Mouse (Mus musculus): ENCODE measurements around the gene R3hdml. TPM values are rescaled to one million over a fixed set of nuclear protein-coding genes. Genes with fewer than 3 reads are reported as not detected.

Gene R3hdml
- polyA plus RNA-seq (2015; fragmentation: Nextera tagmentation; extraction: Ambion mirVana): 43.8 and 46.4 TPM in 2 replicates

- peaks cover 3% of the 10 kb centered on the region; the same call in 1 of the 2 replicates for H3K27me3 ChIP-seq (ENCODE audit: insufficient read depth, low read length)
- no peak within 1 kb of the TSS; the same call in 1 of the 2 replicates for H3K4me3 ChIP-seq (ENCODE audit: low read length)
- WGBS: 67% methylated on average over 5 of the region's 5 CpGs
- no peaks in the 10 kb centered on the region for H3K36me3 ChIP-seq (ENCODE audit: insufficient read depth, low read length)
- H3K27ac ChIP-seq (ENCODE audit: low read length): no peak within 1 kb of the TSS
- no peak within 1 kb of the TSS for H3K9ac ChIP-seq (replicated peaks; ENCODE audit: low read length)
- no peak for ATAC-seq (ENCODE audit: low FRiP score, low TSS enrichment)
- H3K9me3 ChIP-seq (ENCODE audit: low read length): no peaks in the 10 kb centered on the region
- no peak within 1 kb of the TSS for H3K4me2 ChIP-seq (replicated peaks; ENCODE audit: low read depth, low read length)
- H3K4me1 ChIP-seq (ENCODE audit: insufficient read depth, low read length): no peaks in the 10 kb centered on the region
Measured at GRCm38 (mm10) chr2:163492018-163492417, at the start of gene R3hdml. TSS of gene R3hdml (plus strand) at chr2:163492318.

GRCm38 (mm10) chr2:163443543-163443942 lies 48.6 kb upstream of the R3hdml start:
- ATAC-seq (ENCODE audit: low FRiP score, low TSS enrichment): no peak
- Histone ChIP-seq H3K4me1 (ENCODE audit: insufficient read depth, low read length) (peaks cover under 1% of the 10 kb centered on the region), H3K36me3 (ENCODE audit: insufficient read depth, low read length) (no peaks in the 10 kb centered on the region), H3K4me2 (replicated peaks; ENCODE audit: low read depth, low read length) (no peak overlapping the region), H3K27me3 (ENCODE audit: insufficient read depth, low read length) (peaks cover 12% of the 10 kb centered on the region), H3K27ac (ENCODE audit: low read length) (no peak overlapping the region), H3K9ac (replicated peaks; ENCODE audit: low read length) (no peak overlapping the region), H3K4me3 (ENCODE audit: low read length) (no peak overlapping the region), H3K9me3 (ENCODE audit: low read length) (no peaks in the 10 kb centered on the region)
- WGBS: 65% methylated on average over 6 of the region's 6 CpGs

GRCm38 (mm10) chr2:163444017-163444416 lies 48.1 kb upstream of the R3hdml start:
- no peak for ATAC-seq (ENCODE audit: low FRiP score, low TSS enrichment)
- Histone ChIP-seq H3K36me3 (ENCODE audit: insufficient read depth, low read length) (no peaks in the 10 kb centered on the region), H3K4me1 (ENCODE audit: insufficient read depth, low read length) (no peaks in the 10 kb centered on the region), H3K9me3 (ENCODE audit: low read length) (no peaks in the 10 kb centered on the region), H3K9ac (replicated peaks; ENCODE audit: low read length) (no peak overlapping the region), H3K27ac (ENCODE audit: low read length) (no peak overlapping the region), H3K4me2 (replicated peaks; ENCODE audit: low read depth, low read length) (no peak overlapping the region), H3K4me3 (ENCODE audit: low read length) (no peak overlapping the region), H3K27me3 (ENCODE audit: insufficient read depth, low read length) (peaks cover 7% of the 10 kb centered on the region)
- WGBS: 66% methylated on average over 7 of the region's 7 CpGs

- H3K36me3 ChIP-seq (ENCODE audit: insufficient read depth, low read length): no peaks in the 10 kb centered on the region
- no peak overlapping the region for H3K4me3 ChIP-seq (ENCODE audit: low read length)
- no peaks in the 10 kb centered on the region for H3K9me3 ChIP-seq (ENCODE audit: low read length)
- H3K4me2 ChIP-seq (replicated peaks; ENCODE audit: low read depth, low read length): no peak overlapping the region
- H3K9ac ChIP-seq (replicated peaks; ENCODE audit: low read length): no peak overlapping the region
- ATAC-seq (ENCODE audit: low FRiP score, low TSS enrichment): no peak
- no peaks in the 10 kb centered on the region for H3K4me1 ChIP-seq (ENCODE audit: insufficient read depth, low read length)
- no peaks in the 10 kb centered on the region for H3K27me3 ChIP-seq (ENCODE audit: insufficient read depth, low read length)
- H3K27ac ChIP-seq (ENCODE audit: low read length): no peak overlapping the region
- 81% methylated on average over 12 of the region's 12 CpGs for WGBS
Measured at GRCm38 (mm10) chr2:163447375-163447774, 44.7 kb upstream of the R3hdml start.

GRCm38 (mm10) chr2:163449276-163449675 lies 42.8 kb upstream of the R3hdml start:
- H3K4me1 ChIP-seq (ENCODE audit: insufficient read depth, low read length): no peaks in the 10 kb centered on the region
- no peaks in the 10 kb centered on the region for H3K27me3 ChIP-seq (ENCODE audit: insufficient read depth, low read length)
- H3K4me2 ChIP-seq (replicated peaks; ENCODE audit: low read depth, low read length): no peak overlapping the region
- no peaks in the 10 kb centered on the region for H3K9me3 ChIP-seq (ENCODE audit: low read length)
- no peak overlapping the region for H3K4me3 ChIP-seq (ENCODE audit: low read length)
- no peak overlapping the region for H3K9ac ChIP-seq (replicated peaks; ENCODE audit: low read length)
- WGBS: 80% methylated on average over 3 of the region's 3 CpGs
- ATAC-seq (ENCODE audit: low FRiP score, low TSS enrichment): no peak
- no peak overlapping the region for H3K27ac ChIP-seq (ENCODE audit: low read length)
- H3K36me3 ChIP-seq (ENCODE audit: insufficient read depth, low read length): no peaks in the 10 kb centered on the region

- no peak overlapping the region for H3K4me2 ChIP-seq (replicated peaks; ENCODE audit: low read depth, low read length)
- no peak for ATAC-seq (ENCODE audit: low FRiP score, low TSS enrichment)
- no peaks in the 10 kb centered on the region for H3K4me1 ChIP-seq (ENCODE audit: insufficient read depth, low read length)
- H3K27me3 ChIP-seq (ENCODE audit: insufficient read depth, low read length): no peaks in the 10 kb centered on the region
- no peaks in the 10 kb centered on the region for H3K9me3 ChIP-seq (ENCODE audit: low read length)
- no peak overlapping the region for H3K9ac ChIP-seq (replicated peaks; ENCODE audit: low read length)
- WGBS: 63% methylated on average over 6 of the region's 6 CpGs
- H3K4me3 ChIP-seq (ENCODE audit: low read length): no peak overlapping the region
- no peaks in the 10 kb centered on the region for H3K36me3 ChIP-seq (ENCODE audit: insufficient read depth, low read length)
- no peak overlapping the region for H3K27ac ChIP-seq (ENCODE audit: low read length)
Measured at GRCm38 (mm10) chr2:163450668-163451295, 41.3 kb upstream of the R3hdml start.

- no peak overlapping the region for H3K27ac ChIP-seq (ENCODE audit: low read length)
- ATAC-seq (ENCODE audit: low FRiP score, low TSS enrichment): no peak
- 89% methylated on average over 6 of the region's 6 CpGs for WGBS
- H3K9me3 ChIP-seq (ENCODE audit: low read length): no peaks in the 10 kb centered on the region
- no peaks in the 10 kb centered on the region for H3K36me3 ChIP-seq (ENCODE audit: insufficient read depth, low read length)
- H3K4me1 ChIP-seq (ENCODE audit: insufficient read depth, low read length): no peaks in the 10 kb centered on the region
- H3K9ac ChIP-seq (replicated peaks; ENCODE audit: low read length): no peak overlapping the region
- H3K4me2 ChIP-seq (replicated peaks; ENCODE audit: low read depth, low read length): no peak overlapping the region
- H3K4me3 ChIP-seq (ENCODE audit: low read length): no peak overlapping the region
- peaks cover 3% of the 10 kb centered on the region; the same call in 1 of the 2 replicates for H3K27me3 ChIP-seq (ENCODE audit: insufficient read depth, low read length)
Measured at GRCm38 (mm10) chr2:163452738-163453137, 39.4 kb upstream of the R3hdml start.

- 89% methylated on average over 13 of the region's 13 CpGs for WGBS
- Histone ChIP-seq H3K4me2 (replicated peaks; ENCODE audit: low read depth, low read length) (no peak overlapping the region), H3K9ac (replicated peaks; ENCODE audit: low read length) (no peak overlapping the region), H3K36me3 (ENCODE audit: insufficient read depth, low read length) (no peaks in the 10 kb centered on the region), H3K4me1 (ENCODE audit: insufficient read depth, low read length) (no peaks in the 10 kb centered on the region), H3K27ac (ENCODE audit: low read length) (no peak overlapping the region), H3K4me3 (ENCODE audit: low read length) (no peak overlapping the region), H3K27me3 (ENCODE audit: insufficient read depth, low read length) (peaks cover 3% of the 10 kb centered on the region; the same call in 1 of the 2 replicates), H3K9me3 (ENCODE audit: low read length) (no peaks in the 10 kb centered on the region)
- no peak for ATAC-seq (ENCODE audit: low FRiP score, low TSS enrichment)
Measured at GRCm38 (mm10) chr2:163453378-163453777, 38.7 kb upstream of the R3hdml start.

GRCm38 (mm10) chr2:163458539-163459265 lies 33.4 kb upstream of the R3hdml start:
- H3K27me3 ChIP-seq (ENCODE audit: insufficient read depth, low read length): peaks cover 12% of the 10 kb centered on the region
- WGBS: 48% methylated on average over 27 of the region's 27 CpGs
- no peaks in the 10 kb centered on the region for H3K36me3 ChIP-seq (ENCODE audit: insufficient read depth, low read length)
- no peak overlapping the region for H3K9ac ChIP-seq (replicated peaks; ENCODE audit: low read length)
- no peaks in the 10 kb centered on the region for H3K4me1 ChIP-seq (ENCODE audit: insufficient read depth, low read length)
- H3K4me2 ChIP-seq (replicated peaks; ENCODE audit: low read depth, low read length): no peak overlapping the region
- H3K27ac ChIP-seq (ENCODE audit: low read length): no peak overlapping the region
- ATAC-seq (ENCODE audit: low FRiP score, low TSS enrichment): no peak
- no peaks in the 10 kb centered on the region for H3K9me3 ChIP-seq (ENCODE audit: low read length)
- no peak overlapping the region for H3K4me3 ChIP-seq (ENCODE audit: low read length)

GRCm38 (mm10) chr2:163459380-163459779 lies 32.7 kb upstream of the R3hdml start:
- ATAC-seq (ENCODE audit: low FRiP score, low TSS enrichment): no peak
- Histone ChIP-seq H3K4me2 (replicated peaks; ENCODE audit: low read depth, low read length) (no peak overlapping the region), H3K36me3 (ENCODE audit: insufficient read depth, low read length) (no peaks in the 10 kb centered on the region), H3K4me3 (ENCODE audit: low read length) (no peak overlapping the region), H3K4me1 (ENCODE audit: insufficient read depth, low read length) (no peaks in the 10 kb centered on the region), H3K27ac (ENCODE audit: low read length) (no peak overlapping the region), H3K9me3 (ENCODE audit: low read length) (no peaks in the 10 kb centered on the region), H3K9ac (replicated peaks; ENCODE audit: low read length) (no peak overlapping the region), H3K27me3 (ENCODE audit: insufficient read depth, low read length) (peaks cover 12% of the 10 kb centered on the region)
- WGBS: 38% methylated on average over 10 of the region's 10 CpGs

Measured in kidney, embryonic 16.5 days (tissue).